Mouse (Mus musculus): ENCODE results near the gene Smarca4.

DNA sequence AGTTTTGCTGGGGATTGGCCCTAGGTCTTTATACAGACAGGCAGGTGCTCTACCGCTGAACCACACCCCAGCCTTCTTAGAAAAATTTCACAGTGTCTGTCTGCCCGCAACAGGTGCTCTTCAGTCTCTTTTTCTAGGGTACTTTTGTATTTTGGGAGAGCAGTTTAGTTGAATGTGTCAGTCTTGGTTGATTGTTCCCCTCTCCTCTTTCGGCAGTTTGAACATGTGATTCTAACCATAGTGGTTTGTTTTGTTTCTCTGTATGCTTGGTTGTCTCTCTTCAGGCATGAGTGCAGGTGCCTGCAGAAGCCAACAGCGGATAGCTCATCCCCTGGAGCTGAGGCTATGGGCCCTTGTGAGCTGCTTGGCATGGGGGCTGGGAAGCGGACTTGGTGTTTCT, 36.3 kb downstream of the Smarca4 start:
- no peak for TF ChIP-seq CTCF (IDR thresholded peaks at IDR 0.05; ENCODE audit: insufficient read depth, low read length)
- no peak for TF ChIP-seq POLR2A (IDR thresholded peaks at IDR 0.05; ENCODE audit: borderline replicate concordance, extremely low read depth, low read depth, low read length)
